Mouse (Mus musculus) gastrocnemius, adult 8-10 months (tissue): ENCODE measurements at regions not wholly inside any gene's neighbourhood (a gene's known extent, or its start where the extent isn't known, plus 50 kb on each side); places are given as distances from the start of the nearest gene placed in this dataset.

ENCODE experiments used
- DNase-seq, 2 experiments: peaks; one replicate each; pipeline ENCODE4 v3.0.0; 2022; ENCODE audit warnings: low spot score in 2 of 2

DNA sequence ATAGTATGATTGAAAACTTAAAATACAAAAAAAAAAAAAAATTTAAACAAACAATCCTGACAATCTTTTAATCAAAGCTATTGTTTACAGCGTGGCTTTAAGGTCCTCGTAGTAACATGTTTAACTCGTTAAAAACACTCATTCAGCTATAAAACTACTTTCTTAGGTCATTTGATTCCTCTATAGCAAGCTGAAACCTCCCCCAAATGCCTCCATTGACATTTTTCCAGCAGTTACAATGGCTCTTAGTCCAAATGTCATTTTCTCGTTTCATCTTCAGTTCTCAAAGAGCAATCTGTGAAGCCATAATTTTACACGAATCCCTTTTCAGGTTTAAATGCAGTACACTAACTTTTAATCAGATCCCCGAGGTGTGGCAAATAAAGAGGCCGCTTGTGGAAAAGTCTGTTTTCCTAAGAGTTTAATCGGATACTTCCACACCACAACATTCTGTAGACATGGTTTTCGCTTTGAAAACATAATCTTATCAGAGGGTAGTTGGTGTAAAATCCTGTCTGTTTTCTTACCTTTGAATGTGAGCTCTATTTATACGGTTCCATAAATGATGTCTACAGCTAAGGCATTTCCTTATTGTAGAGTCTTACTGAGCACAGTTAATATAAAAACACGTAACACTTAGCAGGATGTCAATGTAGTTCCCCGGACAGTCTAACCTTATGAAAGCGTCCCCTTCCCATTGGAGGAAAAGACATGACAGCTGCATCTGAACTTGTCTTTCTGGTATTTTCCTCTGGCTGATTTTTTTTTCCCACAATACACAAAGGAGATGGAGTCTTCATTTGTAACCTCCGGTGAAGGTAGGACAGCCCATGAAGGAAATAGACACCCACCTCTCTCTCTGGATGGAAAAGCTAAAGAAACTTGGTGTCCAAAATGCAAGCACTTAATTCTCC is 69.6 kb upstream of the BC052040 start:
- no peak for DNase-seq

DNA sequence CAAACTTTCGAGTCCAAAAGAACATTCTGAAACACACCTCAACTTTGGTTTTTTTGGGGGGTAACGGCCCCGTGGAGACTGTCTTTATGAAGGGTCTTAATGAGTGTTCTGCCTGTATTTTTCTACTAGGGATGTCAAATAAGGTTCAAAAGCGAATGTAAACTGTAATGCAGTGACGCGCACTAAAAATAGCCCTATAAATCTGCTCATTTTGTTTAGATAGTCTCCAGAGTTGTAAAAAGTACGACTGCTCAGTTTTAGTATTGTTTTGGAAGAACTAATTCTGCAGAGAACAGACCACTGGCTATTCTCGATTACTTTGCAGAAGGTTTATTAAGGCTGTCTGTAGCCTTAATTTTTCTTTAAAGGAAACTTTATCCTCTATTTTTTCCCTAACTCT is 68.6 kb upstream of the BC052040 start:
- no peak for DNase-seq

DNA sequence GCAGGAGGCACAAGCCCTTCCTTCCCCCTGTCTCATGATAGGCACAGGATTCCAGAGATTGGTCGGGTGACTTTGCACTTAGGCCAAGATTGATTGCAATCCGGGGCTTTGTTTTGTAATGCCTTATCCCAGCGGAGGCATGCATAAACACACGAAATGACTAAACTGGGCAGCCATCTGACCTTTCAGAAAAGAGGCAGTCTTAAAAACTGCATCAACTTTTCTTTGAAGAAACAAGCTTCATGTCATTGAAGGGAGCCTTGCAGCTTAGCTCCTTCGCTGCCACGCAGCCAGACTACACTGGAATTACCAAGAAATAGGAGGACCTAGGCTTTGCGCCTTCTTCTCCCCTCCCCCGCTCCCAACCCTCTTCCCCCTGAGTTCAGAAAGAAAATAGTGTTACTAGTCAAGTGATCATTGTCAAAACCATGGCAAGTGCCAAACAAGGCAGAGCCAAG is 67.7 kb upstream of the BC052040 start:
- no peak for DNase-seq

DNA sequence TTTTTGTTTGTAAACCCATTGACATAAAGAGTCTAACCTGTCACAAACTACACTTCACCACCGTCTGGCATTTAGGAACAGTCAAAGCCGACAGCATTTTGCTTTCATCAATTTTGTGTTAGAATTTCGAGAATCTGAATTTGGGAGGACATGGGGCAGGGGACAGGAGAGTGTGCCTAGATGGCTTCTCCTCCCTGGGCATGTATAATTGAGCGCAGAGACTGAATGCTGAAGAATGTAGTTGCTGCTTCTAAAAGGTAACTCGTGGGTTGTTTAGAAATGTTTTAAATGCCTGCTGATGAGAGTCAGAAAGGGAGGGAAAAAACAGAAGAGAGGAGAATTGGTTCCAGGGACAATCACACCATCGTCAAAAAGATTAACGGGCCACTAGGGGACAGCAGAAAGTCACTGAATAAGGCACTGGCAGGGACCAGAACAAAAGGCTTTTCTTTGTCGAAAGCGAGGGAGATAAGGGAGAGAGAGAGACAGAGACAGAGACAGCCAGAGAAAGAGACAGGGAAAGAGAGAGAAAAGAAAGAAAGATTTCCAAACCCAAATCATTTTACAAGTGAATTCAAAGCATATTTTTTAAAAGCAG is 66.6 kb upstream of the BC052040 start:
- no peak for DNase-seq

DNA sequence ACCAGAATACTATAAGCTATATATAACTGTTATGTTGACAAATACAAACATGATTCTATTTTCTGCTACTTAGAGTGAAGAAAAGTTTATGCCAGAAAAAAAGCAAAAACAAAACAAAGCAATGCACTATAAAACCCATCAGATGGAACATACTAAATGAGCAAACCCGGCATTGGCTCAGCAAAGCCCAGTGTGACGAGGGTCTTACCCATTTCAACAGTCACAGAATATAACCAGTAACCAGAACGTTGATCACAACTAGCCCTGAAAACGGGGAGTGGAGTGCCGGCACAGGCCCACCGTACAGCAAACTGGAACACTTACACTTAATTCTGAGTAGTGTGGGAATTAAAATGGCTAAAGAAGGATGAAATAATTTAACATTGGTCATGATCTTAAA is 66.0 kb upstream of the BC052040 start:
- DNase-seq = no peak

DNA sequence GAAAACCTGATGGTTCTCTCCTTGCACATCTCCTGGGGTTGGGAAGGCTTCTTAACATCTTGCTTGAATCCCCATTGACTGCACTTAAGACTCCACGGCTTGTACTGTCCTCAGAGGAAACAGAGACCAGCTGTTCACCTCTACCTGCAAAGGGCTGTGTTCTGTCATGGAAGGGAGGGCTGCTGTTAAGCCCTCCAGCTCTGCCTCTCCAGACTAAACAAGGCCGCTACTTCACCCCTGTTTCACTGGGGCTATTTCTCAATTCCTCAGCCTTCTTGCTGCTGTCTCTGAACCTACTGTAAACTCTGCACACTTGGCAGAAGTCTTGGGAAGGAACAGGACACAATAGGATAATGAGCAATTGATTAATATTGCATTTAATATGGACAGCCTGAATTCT is 64.7 kb upstream of the BC052040 start:
- DNase-seq = no peak

DNA sequence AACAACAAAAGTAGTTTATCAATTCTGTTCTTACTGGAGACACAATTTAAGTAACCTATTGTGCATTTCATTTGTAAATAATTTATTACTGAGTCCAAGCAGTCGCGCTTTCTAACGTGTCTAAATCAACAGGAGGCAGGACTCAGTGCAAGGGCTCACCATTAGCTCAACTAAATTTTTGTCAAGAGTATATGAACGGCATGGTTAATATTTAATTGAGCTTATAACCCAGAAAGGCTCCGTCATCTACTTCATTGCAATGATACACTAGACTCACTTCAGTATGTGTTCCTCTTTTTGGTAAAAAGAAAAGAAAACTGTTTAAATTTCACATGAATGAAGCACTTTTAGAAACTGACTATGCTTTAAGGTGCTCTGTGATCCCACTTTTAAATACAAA is 61.5 kb upstream of the BC052040 start:
- no peak for DNase-seq

DNA sequence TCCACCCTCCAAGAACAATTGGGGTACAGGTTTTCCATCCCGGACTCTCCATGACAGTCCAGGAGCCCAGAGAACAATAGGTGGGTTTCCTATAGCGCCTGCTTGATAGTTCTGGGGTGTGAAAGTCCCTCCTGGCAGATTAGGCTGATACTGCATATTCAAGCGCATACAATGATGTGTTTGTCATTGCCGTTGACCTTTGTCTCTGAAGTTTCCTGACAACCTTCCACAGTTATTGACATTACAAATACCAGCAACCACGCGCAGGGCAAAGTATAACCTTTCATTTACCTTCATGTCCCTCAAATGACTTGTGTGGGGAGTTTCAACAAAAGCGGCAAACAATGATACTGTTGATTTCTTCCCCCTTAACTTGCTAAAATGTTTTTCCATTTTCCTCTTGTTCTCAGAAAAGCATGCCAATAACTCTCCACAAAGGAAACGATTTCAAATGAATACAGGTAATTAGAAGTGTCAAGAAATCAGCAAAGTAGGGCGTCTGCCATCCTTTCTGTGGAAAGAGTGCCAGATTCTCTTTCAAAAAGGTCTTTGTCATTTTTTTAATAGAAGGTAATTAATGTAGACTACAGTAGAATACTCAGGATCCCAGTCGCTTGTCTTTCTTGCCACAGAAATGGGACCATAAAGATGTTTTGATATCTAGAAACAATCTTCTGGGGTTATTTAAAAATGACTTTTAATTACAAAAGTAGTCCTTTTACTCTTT is 60.9 kb upstream of the BC052040 start:
- DNase-seq = no peak

DNA sequence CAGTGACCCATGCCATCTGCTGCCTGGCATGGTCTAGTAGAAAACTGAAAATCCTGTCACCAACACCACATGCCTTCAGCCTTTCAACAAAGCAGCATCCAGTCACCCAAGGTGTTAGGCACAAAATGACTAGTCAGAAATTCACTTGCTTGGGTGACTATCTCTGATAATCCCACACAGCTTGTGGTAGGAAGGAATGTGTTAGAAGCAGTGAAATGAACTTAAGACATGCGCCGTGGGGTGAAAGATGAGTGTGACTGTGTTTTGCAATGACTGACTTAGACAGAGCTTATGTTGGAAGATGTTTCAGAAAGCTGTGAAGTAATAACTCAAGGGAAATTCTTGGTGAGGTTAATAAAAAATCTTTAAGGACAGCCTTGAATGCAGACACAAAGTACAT is 51.6 kb upstream of the BC052040 start:
- DNase-seq = no peak
